In the genomic region with DNA sequence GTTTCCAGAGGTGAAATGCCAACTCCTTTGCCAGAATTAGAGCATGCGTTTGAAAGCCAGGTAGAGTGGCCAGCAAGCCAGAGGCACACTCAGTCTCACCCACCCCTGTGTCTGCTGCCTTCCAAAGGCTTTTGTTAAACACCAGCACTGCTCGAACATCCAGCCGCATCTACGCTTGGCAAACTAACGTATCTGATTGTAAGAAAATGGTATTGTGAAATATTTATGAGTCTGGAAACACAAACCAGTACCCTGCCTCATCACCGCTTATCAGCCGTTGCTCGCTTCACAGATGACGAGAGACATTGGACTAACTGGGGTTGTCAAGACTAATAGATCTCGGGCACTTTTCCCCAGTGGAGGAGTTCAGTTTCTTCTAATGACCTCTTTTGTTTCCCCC, we compare ENCODE assay signal across 19 mouse cellular contexts.
DNase-seq lines count a peak whose midpoint lies in the region; ATAC-seq and TF ChIP-seq lines count a peak whose summit lies in the region.
"Had no signal": no experiment of that assay in that cellular context is flagged by ENCODE, and none has a peak within 500 bp of the region (broad histone marks: within the 10 kb centered on the region; RNA-seq: fewer than 3 reads in every experiment).

No protein-coding gene starts in this region.

- 67% methylated on average over 10 of the region's 10 CpGs for WGBS in hindbrain, embryonic 11.5 days
- 57% methylated on average over 10 of the region's 10 CpGs for WGBS in hindbrain, postnatal 0 days
- WGBS in forebrain, embryonic 16.5 days = 39% methylated on average over 10 of the region's 10 CpGs
- 46% methylated on average over 10 of the region's 10 CpGs for WGBS in hindbrain, embryonic 13.5 days
- WGBS in midbrain, postnatal 0 days = 57% methylated on average over 10 of the region's 10 CpGs
- WGBS in stomach, postnatal 0 days = 63% methylated on average over 10 of the region's 10 CpGs

- no peak overlapping the region for H3K9ac ChIP-seq in hindbrain, embryonic 11.5 days (ENCODE audit: low read depth, low read length)
- no peak overlapping the region for H3K9ac ChIP-seq in hindbrain, postnatal 0 days (replicated peaks; ENCODE audit: low read length)
- no peak overlapping the region for H3K9ac ChIP-seq in forebrain, embryonic 16.5 days (replicated peaks; ENCODE audit: low read depth, low read length)
- H3K9ac ChIP-seq in hindbrain, embryonic 13.5 days = no peak overlapping the region
- no peak overlapping the region for H3K9ac ChIP-seq in midbrain, postnatal 0 days (replicated peaks; ENCODE audit: low read length, poor library complexity, severe bottlenecking)
- no peak overlapping the region for H3K9ac ChIP-seq in stomach, postnatal 0 days (ENCODE audit: low read length)
- H3K9ac ChIP-seq: heart, embryonic 12.5 days; limb, embryonic 12.5 days; liver, embryonic 14.5 days had no signal

- H3K9me3 ChIP-seq in hindbrain, embryonic 11.5 days (ENCODE audit: control insufficient read depth, low read length) = no peaks in the 10 kb centered on the region
- H3K9me3 ChIP-seq in hindbrain, postnatal 0 days (ENCODE audit: low read length) = no peaks in the 10 kb centered on the region
- no peaks in the 10 kb centered on the region for H3K9me3 ChIP-seq in forebrain, embryonic 16.5 days (ENCODE audit: control insufficient read depth, low read length)
- H3K9me3 ChIP-seq in hindbrain, embryonic 13.5 days = no peaks in the 10 kb centered on the region
- H3K9me3 ChIP-seq in midbrain, postnatal 0 days (ENCODE audit: low read length) = no peaks in the 10 kb centered on the region
- H3K9me3 ChIP-seq in stomach, postnatal 0 days (ENCODE audit: control insufficient read depth, low read length) = no peaks in the 10 kb centered on the region
- H3K9me3 ChIP-seq: heart, embryonic 12.5 days; limb, embryonic 12.5 days had no signal

- peak; percentile 10 for DNase-seq in hindbrain, embryonic 11.5 days (ENCODE audit: low spot score)
- DNase-seq in hindbrain, postnatal 0 days (ENCODE audit: low spot score) = no peak
- DNase-seq in midbrain, postnatal 0 days (ENCODE audit: low spot score) = no peak
- no peak for DNase-seq in ovary, postnatal 14 days (ENCODE audit: low spot score)
- no peak for DNase-seq in stomach, postnatal 0 days (ENCODE audit: low spot score)
- DNase-seq: adrenal gland, postnatal 25 days; embryo, embryonic 11 days; gastrocnemius, postnatal 36 days; right cerebral cortex, postnatal 4 days had no signal

- TF ChIP-seq CTCF in hindbrain, postnatal 0 days (IDR thresholded peaks at IDR 0.05; ENCODE audit: low read depth) = no peak
- TF ChIP-seq CTCF in midbrain, postnatal 0 days (IDR thresholded peaks at IDR 0.05) = no peak
- no peak for TF ChIP-seq CTCF in stomach, postnatal 0 days (IDR thresholded peaks at IDR 0.05; ENCODE audit: low read depth)

- no peak for TF ChIP-seq EP300 in stomach, postnatal 0 days (optimal IDR thresholded peaks at IDR 0.05)

- H3K4me1 ChIP-seq in hindbrain, embryonic 11.5 days (replicated peaks; ENCODE audit: control insufficient read depth, insufficient read depth, low read length) = no peaks in the 10 kb centered on the region
- no peaks in the 10 kb centered on the region for H3K4me1 ChIP-seq in hindbrain, postnatal 0 days (ENCODE audit: insufficient read depth, low read length)
- H3K4me1 ChIP-seq in forebrain, embryonic 16.5 days (replicated peaks; ENCODE audit: control insufficient read depth, insufficient read depth, low read length) = peaks cover 14% of the 10 kb centered on the region
- peaks cover 9% of the 10 kb centered on the region for H3K4me1 ChIP-seq in hindbrain, embryonic 13.5 days (replicated peaks)
- no peaks in the 10 kb centered on the region; the same call in 1 of the 2 replicates for H3K4me1 ChIP-seq in midbrain, postnatal 0 days (ENCODE audit: insufficient read depth, low read length)
- H3K4me1 ChIP-seq in stomach, postnatal 0 days (replicated peaks; ENCODE audit: control insufficient read depth, insufficient read depth) = no peaks in the 10 kb centered on the region
- H3K4me1 ChIP-seq: heart, embryonic 12.5 days; limb, embryonic 12.5 days had no signal

- no peaks in the 10 kb centered on the region for H3K36me3 ChIP-seq in hindbrain, embryonic 11.5 days (ENCODE audit: control insufficient read depth, insufficient read depth, low read length)
- no peaks in the 10 kb centered on the region for H3K36me3 ChIP-seq in hindbrain, postnatal 0 days (ENCODE audit: insufficient read depth, low read length)
- H3K36me3 ChIP-seq in forebrain, embryonic 16.5 days (ENCODE audit: control insufficient read depth, insufficient read depth) = no peaks in the 10 kb centered on the region
- no peaks in the 10 kb centered on the region for H3K36me3 ChIP-seq in hindbrain, embryonic 13.5 days
- H3K36me3 ChIP-seq in midbrain, postnatal 0 days (ENCODE audit: insufficient read depth, low read length) = no peaks in the 10 kb centered on the region
- no peaks in the 10 kb centered on the region for H3K36me3 ChIP-seq in stomach, postnatal 0 days (ENCODE audit: control insufficient read depth, insufficient read depth, low read length)
- H3K36me3 ChIP-seq: heart, embryonic 12.5 days; limb, embryonic 12.5 days had no signal

- H3K4me2 ChIP-seq in hindbrain, embryonic 11.5 days (replicated peaks; ENCODE audit: low read depth, low read length) = no peak overlapping the region
- H3K4me2 ChIP-seq in hindbrain, postnatal 0 days (ENCODE audit: low read depth, low read length) = no peak overlapping the region
- H3K4me2 ChIP-seq in forebrain, embryonic 16.5 days (ENCODE audit: low read length) = peak overlapping the region; percentile 13; the same call in 1 of the 2 replicates
- H3K4me2 ChIP-seq in hindbrain, embryonic 13.5 days = peak overlapping the region; percentile 8; the same call in 1 of the 2 replicates
- H3K4me2 ChIP-seq in midbrain, postnatal 0 days (ENCODE audit: low read depth, low read length, poor library complexity, severe bottlenecking) = no peak overlapping the region
- H3K4me2 ChIP-seq in stomach, postnatal 0 days (replicated peaks; ENCODE audit: low read depth) = no peak overlapping the region
- H3K4me2 ChIP-seq: heart, embryonic 12.5 days; limb, embryonic 12.5 days had no signal

- H3K4me3 ChIP-seq in hindbrain, embryonic 11.5 days (ENCODE audit: low read depth, low read length) = no peak overlapping the region
- H3K4me3 ChIP-seq in hindbrain, postnatal 0 days (ENCODE audit: low read length) = no peak overlapping the region
- no peak overlapping the region for H3K4me3 ChIP-seq in forebrain, embryonic 16.5 days (replicated peaks; ENCODE audit: low read length)
- H3K4me3 ChIP-seq in hindbrain, embryonic 13.5 days = no peak overlapping the region
- no peak overlapping the region for H3K4me3 ChIP-seq in midbrain, postnatal 0 days (ENCODE audit: low read depth, low read length)
- H3K4me3 ChIP-seq in stomach, postnatal 0 days (ENCODE audit: low read depth, low read length) = no peak overlapping the region
- H3K4me3 ChIP-seq: erythroblast, embryonic 14.5 days; heart, embryonic 12.5 days; limb, embryonic 12.5 days; myocyte had no signal

- peak; percentile 53; the same call in 1 of the 2 replicates for ATAC-seq in hindbrain, embryonic 11.5 days (ENCODE audit: low FRiP score)
- ATAC-seq in hindbrain, postnatal 0 days = no peak
- no peak for ATAC-seq in forebrain, embryonic 16.5 days
- ATAC-seq in hindbrain, embryonic 13.5 days (ENCODE audit: low FRiP score) = no peak; the same call in 1 of the 2 replicates
- peak; percentile 44; the same call in 1 of the 2 replicates for ATAC-seq in midbrain, postnatal 0 days (ENCODE audit: low FRiP score)
- no peak for ATAC-seq in granulocyte monocyte progenitor cell, adult 5-6 weeks (replicated peaks; ENCODE audit: poor library complexity, severe bottlenecking)
- ATAC-seq in stomach, postnatal 0 days (ENCODE audit: low FRiP score, low TSS enrichment) = no peak
- ATAC-seq: intestine, embryonic 16.5 days had no signal

- no peaks in the 10 kb centered on the region for H3K27me3 ChIP-seq in hindbrain, embryonic 11.5 days (ENCODE audit: control insufficient read depth, insufficient read depth, low read length)
- H3K27me3 ChIP-seq in hindbrain, postnatal 0 days (ENCODE audit: insufficient read depth, low read length) = no peaks in the 10 kb centered on the region
- no peaks in the 10 kb centered on the region for H3K27me3 ChIP-seq in forebrain, embryonic 16.5 days (replicated peaks; ENCODE audit: control insufficient read depth, insufficient read depth, low read length)
- H3K27me3 ChIP-seq in hindbrain, embryonic 13.5 days = 0 out of 2 replicates have a peak, but pooled peaks cover 2% of the 10 kb centered on the region
- H3K27me3 ChIP-seq in midbrain, postnatal 0 days (ENCODE audit: insufficient read depth, low read length) = no peaks in the 10 kb centered on the region
- no peaks in the 10 kb centered on the region for H3K27me3 ChIP-seq in stomach, postnatal 0 days (ENCODE audit: control insufficient read depth, insufficient read depth, low read length)
- H3K27me3 ChIP-seq: heart, embryonic 12.5 days; limb, embryonic 12.5 days had no signal

- no peak overlapping the region for H3K27ac ChIP-seq in hindbrain, embryonic 11.5 days (ENCODE audit: low read depth, low read length)
- H3K27ac ChIP-seq in hindbrain, postnatal 0 days = no peak overlapping the region
- H3K27ac ChIP-seq in forebrain, embryonic 16.5 days (ENCODE audit: low read length) = no peak overlapping the region; the same call in 1 of the 2 replicates
- peak overlapping the region; percentile 62; the same call in 1 of the 2 replicates for H3K27ac ChIP-seq in hindbrain, embryonic 13.5 days
- H3K27ac ChIP-seq in midbrain, postnatal 0 days (ENCODE audit: low read depth, low read length) = no peak overlapping the region
- no peak overlapping the region for H3K27ac ChIP-seq in stomach, postnatal 0 days (replicated peaks)
- H3K27ac ChIP-seq: kidney, postnatal 0 days; limb, embryonic 12.5 days; liver, embryonic 14.5 days had no signal

Comparison
In these comparisons a context has a peak if more than half of its experiments do, and no peak if none do; other contexts are left out.
1. ATAC-seq: peak in hindbrain, embryonic 11.5 days (single experiment) and midbrain, postnatal 0 days (single experiment); none in hindbrain, postnatal 0 days (single experiment), forebrain, embryonic 16.5 days (single experiment), hindbrain, embryonic 13.5 days (single experiment), granulocyte monocyte progenitor cell, adult 5-6 weeks (single experiment) and stomach, postnatal 0 days (single experiment).
2. H3K4me2 ChIP-seq: peak in forebrain, embryonic 16.5 days (single experiment) and hindbrain, embryonic 13.5 days (single experiment); none in hindbrain, embryonic 11.5 days (single experiment), hindbrain, postnatal 0 days (single experiment), midbrain, postnatal 0 days (single experiment) and stomach, postnatal 0 days (single experiment).